Mouse (Mus musculus) heart, postnatal 25 days (tissue): Measurements from ENCODE around the gene Tra2a. TPM values are rescaled to one million over a fixed set of nuclear protein-coding genes. Genes with fewer than 3 reads are reported as not detected.
A peak's percentile ranks its signal among the peaks of the same experiment; 100 is the strongest.
"Not testable (repeated sequence)": the region's sequence is repeated elsewhere in the genome, so short reads cannot be mapped to it uniquely, and the experiment has no call there.

Source experiments
- DNase-seq: peaks from one replicate; pipeline ENCODE4 v3.0.0; 2022; ENCODE audit warnings: low spot score
- intact Hi-C: fragments of 180-260 bp; cut with DNase I; formaldehyde crosslinking; loops from one replicate; pipeline ENCODE4 v1.15.1; 2025
- total RNA-seq, 2 experiments: library from RNA; stranded (reverse); gene quantifications; 2 replicates each; pipeline ENCODE4 v1.2.3; 2021

Gene Tra2a
- total RNA-seq, result 10 to 100 TPM; 24.8 to 34.4 TPM

DNA sequence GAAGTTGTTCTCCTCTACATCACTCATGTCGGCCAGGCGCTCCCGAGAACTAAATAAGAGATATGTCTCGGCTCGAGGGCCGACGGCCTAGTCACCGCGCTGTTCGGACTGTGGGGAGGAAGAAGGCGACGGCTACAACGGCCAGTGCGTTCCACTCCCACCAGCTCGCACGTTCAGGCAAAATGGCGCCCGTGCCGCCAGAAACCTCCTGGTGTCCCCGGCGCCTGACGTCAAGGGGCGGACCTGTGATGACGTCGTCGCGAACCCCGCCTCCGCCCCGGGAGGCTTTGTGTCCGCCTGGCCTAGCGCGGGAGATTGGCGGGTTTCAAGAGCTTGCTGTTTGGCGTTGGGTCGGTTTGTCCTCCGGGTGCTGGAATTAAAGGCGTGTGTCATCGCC is at the start of gene Tra2a:
Tra2a (minus strand) TSS at position 187 of the 397 bp plus-strand sequence.
- peak; percentile 95 for DNase-seq
- intact Hi-C loops, result loop anchor here (2.0 to 5.0 kb wide), 2 partner anchors 47 to 192 kb away; partner anchors contain the start of gene Malsu1

DNA sequence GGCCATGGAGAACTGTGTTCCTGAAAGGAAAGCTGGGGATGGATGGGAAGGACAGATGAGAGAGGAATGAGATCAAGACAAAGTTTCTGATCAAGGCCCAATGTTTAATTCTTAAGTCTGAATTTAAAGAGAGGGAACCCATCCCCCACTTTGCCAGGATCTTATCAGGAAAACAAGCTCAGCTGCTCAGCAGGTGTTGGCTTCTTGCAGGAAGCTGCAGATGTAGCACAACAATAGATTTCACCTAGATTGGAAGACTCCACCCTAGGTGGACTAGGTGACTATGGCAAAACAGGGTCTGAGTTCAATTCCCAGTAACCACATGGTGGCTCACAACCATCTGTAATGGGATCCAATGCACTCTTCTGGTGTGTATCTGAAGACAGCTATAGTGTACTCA is 34.5 kb upstream of the Tra2a start:
- DNase-seq, result no peak

DNA sequence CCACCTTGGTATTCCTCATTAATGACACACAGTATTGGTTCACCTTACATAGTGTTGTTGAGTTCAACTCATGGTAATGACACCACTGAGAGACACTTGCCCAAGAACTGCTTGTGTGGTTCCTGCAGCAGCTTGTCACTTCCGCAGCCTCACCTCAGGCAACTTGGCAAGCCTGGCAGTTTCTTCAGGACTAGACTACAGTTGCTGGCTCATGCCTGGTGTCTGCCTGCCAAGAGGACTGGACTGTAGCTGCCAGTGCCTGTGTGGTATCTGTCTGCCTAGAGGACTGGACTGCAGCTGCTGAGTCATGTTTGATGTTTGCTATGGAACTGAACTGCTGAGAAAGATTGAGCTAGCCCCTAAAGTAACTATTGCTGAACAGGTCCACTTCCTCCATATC is 18.3 kb upstream of the Tra2a start:
- peak; percentile 12 for DNase-seq
- intact Hi-C loops, result no loop called here

More for the DNA sequence above, 34.5 kb upstream of the Tra2a start:
- intact Hi-C loops, result no loop called here

DNA sequence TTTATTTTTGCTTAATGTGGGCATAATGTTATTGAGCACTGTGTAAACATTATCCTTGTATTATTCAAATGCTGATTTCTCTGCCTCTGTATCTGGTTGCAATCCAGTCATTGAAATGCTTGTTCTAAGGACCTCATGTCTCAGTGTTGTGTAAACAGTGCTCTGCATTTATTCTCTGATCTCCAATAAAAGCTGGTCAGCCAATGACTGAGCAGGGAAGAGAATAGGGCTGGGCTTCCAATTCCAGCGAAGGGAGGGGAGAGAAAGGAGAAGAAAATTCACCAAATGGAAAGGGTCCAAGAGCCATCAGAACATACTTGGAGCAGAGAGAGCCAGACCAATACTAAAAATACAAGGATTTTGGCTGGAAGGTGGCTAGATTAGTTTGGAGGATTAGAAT is 17.1 kb upstream of the Tra2a start:
- intact Hi-C loops, result no loop called here

DNA sequence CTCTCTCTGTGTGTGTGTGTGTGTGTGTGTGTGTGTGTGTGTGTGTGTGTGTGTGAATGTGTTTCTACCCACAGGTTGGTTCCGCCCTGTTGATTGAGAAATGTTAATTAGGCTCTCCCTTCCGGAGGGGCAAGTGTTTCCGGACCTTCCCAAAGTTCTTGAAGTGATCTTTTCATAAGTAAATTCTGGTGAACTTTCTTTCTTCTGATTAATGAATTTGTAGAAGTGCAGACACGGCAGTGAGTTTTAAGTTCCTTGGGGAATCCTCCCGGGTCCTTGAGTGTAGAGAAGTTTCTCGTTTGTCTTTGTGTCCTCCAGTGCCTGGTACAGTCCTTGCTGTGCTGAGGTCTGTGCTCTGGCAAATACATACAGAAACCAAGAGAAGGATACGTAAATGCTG is 11.5 kb upstream of the Tra2a start:
- no peak for DNase-seq
- intact Hi-C loops, result no loop called here

More for the DNA sequence above, 17.1 kb upstream of the Tra2a start:
- no peak for DNase-seq

DNA sequence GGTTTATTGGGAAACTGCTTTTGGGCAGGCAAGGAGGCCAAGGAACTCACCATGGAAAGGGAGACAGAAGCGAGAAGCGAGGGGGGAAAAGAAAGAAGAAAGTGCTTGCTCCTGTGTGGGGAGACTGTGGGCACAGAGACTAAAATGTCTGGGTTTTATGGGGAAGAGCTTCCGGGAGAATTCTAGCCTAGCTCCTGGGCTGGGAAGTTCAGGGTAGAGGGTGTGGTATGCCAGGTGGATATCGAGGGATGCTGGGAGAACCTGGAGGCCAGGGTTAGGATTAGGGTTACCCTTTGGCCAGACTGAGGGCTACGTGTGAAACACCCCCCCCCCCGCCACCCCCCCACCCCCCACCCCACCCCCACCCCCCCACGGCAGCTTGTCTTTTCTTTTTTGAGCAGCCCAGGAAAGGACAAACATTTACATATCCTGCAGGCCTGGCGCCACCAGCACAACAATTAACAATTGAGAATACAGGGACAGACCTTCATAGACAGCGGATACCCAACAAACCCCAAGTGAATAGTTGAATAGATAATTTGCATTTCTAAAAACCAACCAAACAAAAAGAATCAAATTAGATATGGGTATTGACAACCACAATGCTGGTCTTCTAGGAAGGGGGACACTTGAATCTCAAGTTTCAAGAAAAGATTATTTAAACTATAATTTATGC is 10.7 kb upstream of the Tra2a start:
- intact Hi-C loops, result no loop called here
- DNase-seq, result no peak

DNA sequence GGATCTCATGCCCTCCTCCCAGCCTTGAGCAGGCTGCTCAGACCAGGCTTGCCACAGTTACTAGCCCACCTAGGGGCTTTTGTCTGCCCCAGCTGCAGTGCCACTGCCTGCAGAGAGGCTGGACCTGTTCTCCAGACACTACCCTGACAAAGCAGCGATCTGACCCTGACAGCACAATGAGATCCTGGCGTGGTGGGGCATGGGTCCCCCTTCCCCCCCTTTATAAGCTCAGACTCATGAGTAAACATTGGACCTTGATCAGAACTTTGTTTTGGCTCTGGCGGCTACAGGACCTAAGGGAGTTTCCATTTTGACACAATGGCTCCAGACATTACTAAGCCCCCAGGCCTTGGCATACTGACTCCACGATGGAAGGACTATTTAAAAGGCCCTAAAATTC is 10.1 kb upstream of the Tra2a start:
- no peak for DNase-seq
- intact Hi-C loops, result no loop called here

DNA sequence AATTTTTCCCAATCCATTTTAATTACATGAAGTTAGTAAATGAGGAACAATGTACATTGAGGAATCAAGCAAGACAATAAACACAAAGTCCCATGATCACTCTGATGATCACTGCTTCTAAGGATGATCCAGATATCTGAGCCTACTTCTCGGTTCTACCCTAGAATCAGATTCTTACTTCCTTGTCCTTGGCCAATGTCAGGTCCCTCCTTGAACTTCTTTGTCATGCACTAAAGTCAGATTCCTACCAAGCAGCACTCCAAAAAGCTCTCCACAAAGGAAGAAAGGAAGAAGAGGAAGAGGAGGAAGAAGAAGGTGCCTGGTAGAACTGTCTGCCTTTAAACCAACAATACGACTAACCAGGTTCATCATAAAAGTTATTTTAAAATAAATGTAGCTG is 9.0 kb upstream of the Tra2a start:
- intact Hi-C loops, result no loop called here
- no peak for DNase-seq

DNA sequence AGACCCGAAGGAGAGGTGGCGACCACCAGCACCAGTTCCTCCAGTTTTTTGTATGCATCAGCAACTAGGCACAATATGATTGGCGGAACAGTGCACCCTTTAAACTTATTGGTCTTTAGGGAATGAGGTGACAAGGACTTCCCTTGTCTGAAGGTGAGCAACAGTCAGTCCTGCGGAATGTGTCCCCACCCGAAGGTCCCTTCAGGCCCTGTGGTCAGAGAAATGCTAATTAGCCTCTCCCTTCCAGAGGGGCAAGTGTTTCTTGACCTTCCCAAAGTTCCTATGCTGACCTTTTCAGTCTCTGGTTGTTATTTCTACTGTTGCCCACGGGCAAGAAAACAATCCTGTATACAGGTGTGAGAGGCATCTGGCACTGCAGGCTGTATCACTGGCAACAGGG is 8.0 kb upstream of the Tra2a start:
- intact Hi-C loops, result no loop called here
- no peak for DNase-seq

DNA sequence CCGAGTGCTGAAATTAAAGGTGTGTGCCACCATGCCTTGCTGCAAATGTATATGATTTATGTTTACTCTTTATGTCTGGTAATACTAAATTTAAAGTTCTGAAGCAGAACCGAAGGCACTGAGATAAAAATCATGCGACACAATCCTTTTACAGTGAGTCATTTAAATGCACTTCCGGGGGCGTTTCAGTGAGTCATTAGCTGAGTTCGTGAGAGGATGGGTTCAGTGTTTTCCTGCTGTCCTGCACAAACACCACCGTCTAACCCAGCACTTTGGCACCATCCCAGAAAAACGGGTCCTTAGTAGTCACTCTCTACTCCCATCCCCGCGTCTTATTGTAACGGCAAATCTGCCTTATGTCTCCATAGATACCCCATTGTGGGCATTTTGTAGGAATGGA is 6.1 kb upstream of the Tra2a start:
- intact Hi-C loops, result loop anchor here (1.0 kb wide), 1 partner anchor 128 kb away; no protein-coding TSS in a partner anchor
- no peak for DNase-seq

DNA sequence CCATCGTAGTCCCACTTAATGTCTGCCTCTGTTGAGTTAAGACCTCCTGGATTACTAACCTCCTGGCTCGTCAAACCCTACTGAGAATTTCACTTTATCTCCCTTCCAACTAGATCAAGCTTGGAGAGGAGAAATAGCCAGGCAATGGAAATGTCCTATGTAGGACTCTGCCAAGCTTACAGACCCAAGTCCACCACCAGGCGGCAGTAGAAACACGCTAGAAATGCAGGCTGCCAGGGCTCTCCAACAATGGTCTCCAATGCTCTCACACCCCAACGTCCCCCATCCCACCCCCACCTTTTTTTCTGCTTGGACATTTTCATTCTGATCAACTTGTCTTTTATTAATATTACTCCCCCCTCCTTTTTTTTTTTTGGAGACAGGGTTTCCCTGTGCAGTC is 5.4 kb upstream of the Tra2a start:
- peak; percentile 35 for DNase-seq
- intact Hi-C loops, result loop anchor here (1.0 kb wide), 1 partner anchor 129 kb away; no protein-coding TSS in a partner anchor

DNA sequence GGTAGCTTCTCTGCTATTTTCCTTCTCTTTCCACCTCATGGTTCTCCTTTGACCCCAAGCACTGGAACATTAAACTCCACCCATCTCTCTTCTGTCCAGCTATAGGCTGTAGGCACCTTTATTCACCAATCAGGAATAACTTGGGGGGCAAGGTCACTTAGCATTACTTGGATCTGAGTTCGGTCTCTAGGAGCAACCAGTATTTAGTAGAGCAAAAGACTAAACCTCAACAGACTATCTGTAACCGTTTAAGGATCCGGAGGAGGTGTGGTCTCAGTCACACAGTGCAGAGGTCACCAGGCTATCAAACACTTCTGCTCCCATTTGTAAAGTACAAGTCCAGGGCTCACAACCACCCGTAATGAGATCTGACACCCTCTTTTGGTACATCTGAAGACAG is 3.9 kb upstream of the Tra2a start:
- DNase-seq, result no peak
- intact Hi-C loops, result loop anchor here (1.0 kb wide), 1 partner anchor 52 kb away; the partner anchor contains the start of gene Ccdc126

DNA sequence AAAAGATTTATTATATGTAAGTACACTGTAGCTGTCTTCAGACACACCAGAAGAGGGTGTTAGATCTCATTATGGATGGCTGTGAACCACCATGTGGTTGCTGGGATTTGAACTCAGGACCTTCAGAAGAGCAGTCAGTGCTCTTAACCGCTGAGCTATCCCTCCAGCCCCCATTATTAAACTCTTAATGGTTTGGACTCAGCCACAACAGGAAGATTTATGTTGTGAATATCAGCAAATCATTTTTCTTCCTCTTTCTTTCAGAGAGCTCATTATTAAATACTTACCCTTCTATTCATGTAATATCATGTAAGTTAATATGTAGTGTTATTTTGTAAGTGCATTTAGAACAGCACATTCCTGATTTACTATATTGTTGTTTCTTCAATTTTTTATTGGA is 1.4 kb upstream of the Tra2a start:
- DNase-seq, intact Hi-C loops: not testable (repeated sequence)

DNA sequence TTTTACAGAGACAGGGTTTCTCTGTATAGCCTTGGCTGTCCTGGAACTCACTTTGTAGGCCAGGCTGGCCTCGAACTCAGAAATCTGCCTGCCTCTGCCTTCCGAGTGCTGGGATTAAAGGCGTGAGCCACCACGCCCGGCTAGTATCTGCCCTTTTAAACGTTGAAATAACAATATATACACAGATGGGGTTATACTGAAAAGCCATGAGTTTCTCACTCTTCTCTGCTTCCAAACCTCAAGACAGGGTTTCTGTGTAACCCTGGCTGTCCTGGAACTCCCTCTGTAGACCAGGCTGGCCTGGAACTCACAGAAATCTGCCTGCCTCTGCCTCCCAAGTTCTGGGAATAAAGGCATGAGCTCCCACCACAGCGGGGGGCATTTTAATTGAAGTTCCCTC is 613 bp upstream of the Tra2a start:
- intact Hi-C loops, result loop anchor here (5.0 kb wide), 1 partner anchor 192 kb away; the partner anchor contains the start of gene Malsu1
- not testable (repeated sequence) for DNase-seq

DNA sequence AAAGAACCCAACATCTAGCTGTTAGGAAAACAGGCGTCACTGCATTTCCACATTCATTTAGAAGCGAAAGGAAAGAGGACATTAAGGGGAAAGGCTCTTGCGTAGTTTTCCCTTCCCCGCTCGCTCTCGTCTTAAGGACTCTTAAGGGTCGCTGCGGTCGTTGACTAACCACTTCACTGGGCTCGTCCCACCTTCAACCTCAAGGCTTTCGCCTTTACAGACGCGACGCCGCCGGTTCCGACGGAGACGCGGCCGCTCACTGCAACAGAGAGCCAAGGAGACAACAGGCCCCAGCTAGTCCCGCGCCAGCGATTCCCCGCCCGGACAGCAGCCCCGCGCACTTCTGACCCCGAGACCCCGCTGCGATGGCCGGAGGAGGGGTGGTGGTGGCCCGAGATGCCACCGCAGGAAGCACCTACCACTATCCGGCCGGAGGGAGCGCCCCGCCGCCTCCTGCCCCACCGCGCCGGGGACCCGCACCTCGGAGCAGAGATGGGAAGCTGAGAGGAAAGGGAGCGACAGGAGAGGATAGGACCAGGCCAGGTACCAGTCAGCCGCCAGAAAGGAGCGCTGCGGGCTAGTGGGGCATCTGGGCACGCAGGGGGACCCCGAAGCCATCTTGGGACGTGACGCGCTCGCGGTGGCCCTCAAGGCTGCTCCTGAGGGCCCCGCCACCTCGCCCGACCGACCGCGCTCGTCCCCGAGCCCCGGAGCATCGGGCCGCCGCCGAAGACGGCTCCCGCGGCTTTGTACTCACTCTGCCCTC is 569 bp downstream of the Tra2a start:
- no peak for DNase-seq
- intact Hi-C loops, result loop anchor here (2.0 to 5.0 kb wide), 2 partner anchors 46 to 191 kb away; partner anchors contain the start of gene Malsu1

DNA sequence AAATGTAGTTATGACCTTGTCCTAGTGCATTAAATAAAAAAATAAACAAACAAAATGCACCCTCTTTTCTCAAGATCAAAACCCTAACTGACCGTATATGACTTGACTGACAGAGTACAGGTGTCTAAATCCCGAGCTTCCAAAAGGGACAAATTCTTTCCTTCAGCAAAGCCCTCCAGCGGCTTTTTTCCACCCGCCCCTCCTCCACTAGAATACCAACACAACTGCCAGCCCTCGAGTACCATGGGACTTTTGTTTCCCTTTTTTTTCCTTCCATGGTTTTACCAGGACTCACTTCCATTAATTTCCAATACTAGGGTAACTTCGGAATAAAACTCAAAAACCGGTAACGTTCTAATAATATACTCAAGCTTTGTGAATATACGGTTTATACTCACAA is 1.4 kb downstream of the Tra2a start:
- no peak for DNase-seq
- intact Hi-C loops, result loop anchor here (2.0 to 5.0 kb wide), 2 partner anchors 46 to 190 kb away; partner anchors contain the start of gene Malsu1

DNA sequence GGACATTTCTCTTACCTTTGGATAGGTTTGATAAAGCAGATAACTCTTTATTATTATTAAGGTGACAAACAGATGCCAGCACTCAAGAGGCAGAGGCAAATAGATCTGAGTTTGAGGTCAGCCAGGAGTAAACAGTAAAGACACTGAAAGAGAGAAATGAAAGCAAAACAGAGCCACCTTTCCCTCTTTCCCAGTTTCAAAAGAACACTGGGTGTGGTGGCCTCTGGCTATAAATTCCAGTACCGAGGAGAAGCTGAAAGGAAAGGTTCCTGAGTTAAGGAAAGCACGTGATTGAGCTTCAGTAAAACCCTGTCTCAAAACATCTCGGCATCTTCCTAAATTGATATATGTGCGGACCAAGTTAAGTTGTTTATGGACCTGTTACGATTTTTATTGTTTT is 4.1 kb downstream of the Tra2a start:
- intact Hi-C loops, result loop anchor here (5.0 kb wide), 1 partner anchor 187 kb away; the partner anchor contains the start of gene Malsu1
- DNase-seq, result no peak

DNA sequence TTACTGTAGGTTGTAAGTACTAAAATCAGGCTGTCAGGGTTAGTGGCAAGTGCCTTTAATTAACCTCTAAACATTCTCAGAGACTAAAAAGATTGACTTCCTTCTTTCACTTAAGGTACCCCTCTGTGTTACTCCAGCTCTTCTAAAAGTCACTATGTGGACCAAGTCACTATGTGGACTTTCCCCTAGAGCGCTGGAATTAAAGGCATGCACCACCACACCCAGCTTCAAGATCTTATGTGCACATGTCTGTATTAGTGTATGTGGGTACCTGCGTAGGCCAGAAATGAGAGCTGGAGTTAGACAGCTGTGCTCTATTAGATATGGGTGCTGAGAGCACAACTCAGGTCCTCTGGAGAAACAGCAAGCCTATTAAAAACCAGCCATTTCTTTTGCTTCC is 6.0 kb downstream of the Tra2a start:
- intact Hi-C loops, result no loop called here
- DNase-seq, result no peak

DNA sequence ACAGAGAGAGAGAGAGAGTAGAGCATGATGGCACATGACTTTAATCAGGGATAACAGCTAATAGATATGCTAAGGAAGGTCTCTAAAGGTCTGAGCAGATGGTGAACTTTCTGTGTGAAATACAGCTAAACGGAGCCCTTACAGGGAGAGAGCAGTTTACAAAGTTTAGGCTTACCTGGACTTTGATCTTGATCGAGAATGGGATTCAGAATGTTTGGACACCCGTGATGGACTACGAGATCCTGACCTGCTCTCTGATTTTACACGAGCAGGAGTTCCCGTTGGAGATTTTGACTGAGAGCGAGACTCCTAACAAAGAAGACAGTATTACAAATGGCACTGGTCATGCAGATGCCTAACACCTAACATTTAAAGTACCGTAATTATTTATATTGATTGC is 11.6 kb downstream of the Tra2a start:
- no peak for DNase-seq
- intact Hi-C loops, result no loop called here

DNA sequence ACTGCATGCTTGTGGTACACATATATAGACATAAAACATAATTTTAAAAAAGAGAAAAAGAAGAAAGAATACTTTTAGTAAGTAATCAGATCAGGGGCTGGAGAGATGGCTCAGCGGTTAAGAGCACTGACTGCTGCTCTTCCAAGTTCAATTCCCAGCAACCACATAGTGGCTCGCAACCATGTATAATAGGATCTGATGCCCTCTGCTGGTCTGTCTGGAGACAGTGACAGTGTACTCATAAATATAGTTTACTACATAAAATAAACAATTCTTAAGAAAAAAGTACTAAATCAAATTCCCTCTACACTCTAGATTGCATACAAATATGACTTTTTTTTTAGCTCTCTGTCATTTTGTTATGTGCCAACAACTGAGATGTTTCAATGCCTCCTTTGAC is 12.6 kb downstream of the Tra2a start:
- intact Hi-C loops, result no loop called here
- no peak for DNase-seq

DNA sequence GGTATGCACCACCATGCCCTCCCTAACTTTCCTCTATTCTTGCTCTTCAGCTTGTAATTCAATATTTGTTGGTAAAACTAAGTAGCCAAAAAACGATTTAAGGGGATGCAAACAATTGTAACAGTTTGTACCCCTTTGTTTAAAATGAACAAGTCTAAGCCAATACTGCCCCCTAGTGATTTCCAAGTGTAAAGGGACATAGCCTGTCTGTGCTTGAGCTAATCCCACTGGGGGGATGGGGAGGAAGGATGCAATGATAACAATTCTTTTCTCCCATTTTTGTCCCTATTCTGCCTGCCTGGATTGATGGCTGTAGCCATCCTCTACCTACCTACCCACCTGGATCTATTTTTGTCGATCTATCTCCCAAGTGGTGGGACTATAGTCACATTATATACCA is 16.6 kb downstream of the Tra2a start:
- DNase-seq, result no peak
- intact Hi-C loops, result loop anchor here (5.0 kb wide), 1 partner anchor 190 kb away; no protein-coding TSS in a partner anchor
